Mouse (Mus musculus): ENCODE results near the gene Vmn1r218. TPM values are rescaled to one million over a fixed set of nuclear protein-coding genes. Genes with fewer than 3 reads are reported as not detected.

Gene Vmn1r218
- total and polyA plus RNA-seq, 3 experiments, result not detected

GRCm38 (mm10) chr13:23187875-23188274, 54.9 kb downstream of the Vmn1r218 start, which contains the start of gene Vmn1r220:
Vmn1r220 (minus strand) TSS chr13:23187975.
- dilution Hi-C loops (cut with MboI; ENCODE audit: extremely low pct_ligation_motif_present, extremely low pct_unique_long_range_greater_than_20kb, low sequenced_read_pairs), result no loop called here

More at GRCm38 (mm10) chr13:23187875-23188274, 54.9 kb downstream of the Vmn1r218 start, which contains the start of gene Vmn1r220:
- DNase-seq (ENCODE audit: extremely low read depth), result no peak
- in situ Hi-C loops (cut with MboI; ENCODE audit: low pct_ligation_motif_present, low pct_unique_long_range_greater_than_20kb, low sequenced_read_pairs), result no loop called here
- Histone ChIP-seq H3K4me2 (ENCODE audit: insufficient read depth, low read depth, poor library complexity, severe bottlenecking) (no peak within 1 kb of the TSS), H3K4me1 (ENCODE audit: control insufficient read depth in 1 of 2, insufficient read depth in 2 of 2) (no peaks in the 10 kb centered on the region), H3K36me3 (replicated peaks in 1 of 2; ENCODE audit: control insufficient read depth in 1 of 2, insufficient read depth in 1 of 2, low read length in 1 of 2) (no peaks in the 10 kb centered on the region), H3K9me3 (replicated peaks; ENCODE audit: low read length) (no peaks in the 10 kb centered on the region), H3K4me3 (replicated peaks in 1 of 3; ENCODE audit: low read depth in 2 of 3, low read length in 2 of 3, poor library complexity in 1 of 3) (no peak within 1 kb of the TSS), H3K9ac (ENCODE audit: insufficient read depth, low read depth) (no peak within 1 kb of the TSS), H3K27ac (ENCODE audit: insufficient read depth, low read depth) (no peak within 1 kb of the TSS), H3K79me2 (replicated peaks; ENCODE audit: control insufficient read depth, extremely low read depth, insufficient read depth, poor library complexity, severe bottlenecking) (no peaks in the 10 kb centered on the region), H3K27me3 (replicated peaks) (no peaks in the 10 kb centered on the region)
- TF ChIP-seq GABPA (IDR thresholded peaks at IDR 0.05; ENCODE audit: insufficient replicate concordance, low read depth, low read length) (no peak), MAX (IDR thresholded peaks at IDR 0.05; ENCODE audit: low read length) (no peak), POLR2A (IDR thresholded peaks at IDR 0.05; ENCODE audit: low read depth, low read length) (no peak), NELFE (IDR thresholded peaks at IDR 0.05; ENCODE audit: low read depth, low read length) (no peak), MXI1 (IDR thresholded peaks at IDR 0.05; ENCODE audit: low read depth, low read length) (no peak), MYC (IDR thresholded peaks at IDR 0.05; ENCODE audit: low read depth, low read length) (no peak), CHD1 (IDR thresholded peaks at IDR 0.05; ENCODE audit: low read depth, low read length) (no peak), MAFK (IDR thresholded peaks at IDR 0.05; ENCODE audit: insufficient replicate concordance, low read length) (no peak), ELF1 (IDR thresholded peaks at IDR 0.05; ENCODE audit: low read depth, low read length) (no peak), USF2 (conservative IDR thresholded peaks at IDR 0.05; ENCODE audit: low read depth, low read length) (no peak), CTCF (conservative IDR thresholded peaks at IDR 0.05 in 1 of 2, IDR thresholded peaks at IDR 0.05 in 1 of 2; ENCODE audit: low read depth in 2 of 2, low read length in 2 of 2) (no peak), CHD2 (IDR thresholded peaks at IDR 0.05; ENCODE audit: low read length) (no peak), PAX5 (IDR thresholded peaks at IDR 0.05; ENCODE audit: low read length) (no peak), BHLHE40 (IDR thresholded peaks at IDR 0.05; ENCODE audit: low read depth, low read length) (no peak), MEF2A (IDR thresholded peaks at IDR 0.05; ENCODE audit: borderline replicate concordance, low read depth, low read length) (no peak), ZNF384 (IDR thresholded peaks at IDR 0.05; ENCODE audit: low read depth, low read length) (no peak)

Other genes starting within 250 kb of the Vmn1r218 start
- gene Vmn1r212, start 248.9 kb upstream of the Vmn1r218 start, total RNA-seq (2012; rRNA removed), result not detected in 2 replicates
- not detected in 2 replicates for gene Vmn1r212, start 248.9 kb upstream of the Vmn1r218 start, total RNA-seq (2014; rRNA removed)
- not detected in 2 replicates for gene Vmn1r212, start 248.9 kb upstream of the Vmn1r218 start, polyA plus RNA-seq (2012; ENCODE audit: insufficient read length, low read depth)
- not detected in 2 replicates for gene Vmn1r213, start 125.5 kb upstream of the Vmn1r218 start, total RNA-seq (2012; rRNA removed)
- not detected in 2 replicates for gene Vmn1r213, start 125.5 kb upstream of the Vmn1r218 start, total RNA-seq (2014; rRNA removed)
- gene Vmn1r213, start 125.5 kb upstream of the Vmn1r218 start, polyA plus RNA-seq (2012; ENCODE audit: insufficient read length, low read depth), result not detected in 2 replicates
- gene Vmn1r214, start 102.7 kb upstream of the Vmn1r218 start, total RNA-seq (2012; rRNA removed), result not detected in 2 replicates
- not detected in 2 replicates for gene Vmn1r214, start 102.7 kb upstream of the Vmn1r218 start, total RNA-seq (2014; rRNA removed)
- not detected in 2 replicates for gene Vmn1r214, start 102.7 kb upstream of the Vmn1r218 start, polyA plus RNA-seq (2012; ENCODE audit: insufficient read length, low read depth)
- gene Vmn1r215, start 65.1 kb upstream of the Vmn1r218 start, total RNA-seq (2012; rRNA removed), result not detected in 2 replicates
- not detected in 2 replicates for gene Vmn1r215, start 65.1 kb upstream of the Vmn1r218 start, total RNA-seq (2014; rRNA removed)
- not detected in 2 replicates for gene Vmn1r215, start 65.1 kb upstream of the Vmn1r218 start, polyA plus RNA-seq (2012; ENCODE audit: insufficient read length, low read depth)
- gene Vmn1r217, start 14.9 kb upstream of the Vmn1r218 start, total RNA-seq (2012; rRNA removed), result not detected in 2 replicates
- not detected in 2 replicates for gene Vmn1r217, start 14.9 kb upstream of the Vmn1r218 start, total RNA-seq (2014; rRNA removed)
- not detected in 2 replicates for gene Vmn1r217, start 14.9 kb upstream of the Vmn1r218 start, polyA plus RNA-seq (2012; ENCODE audit: insufficient read length, low read depth)
- gene Vmn1r219, start 26.2 kb downstream of the Vmn1r218 start, total RNA-seq (2012; rRNA removed), result not detected in 2 replicates
- gene Vmn1r219, start 26.2 kb downstream of the Vmn1r218 start, total RNA-seq (2014; rRNA removed), result not detected in 2 replicates
- gene Vmn1r219, start 26.2 kb downstream of the Vmn1r218 start, polyA plus RNA-seq (2012; ENCODE audit: insufficient read length, low read depth), result not detected in 2 replicates
- gene Vmn1r220, start 54.8 kb downstream of the Vmn1r218 start, total RNA-seq (2012; rRNA removed), result not detected in 2 replicates
- gene Vmn1r220, start 54.8 kb downstream of the Vmn1r218 start, total RNA-seq (2014; rRNA removed), result not detected in 2 replicates
- gene Vmn1r220, start 54.8 kb downstream of the Vmn1r218 start, polyA plus RNA-seq (2012; ENCODE audit: insufficient read length, low read depth), result not detected in 2 replicates
- gene Vmn1r221, start 81.0 kb downstream of the Vmn1r218 start, total RNA-seq (2012; rRNA removed), result not detected in 2 replicates
- not detected in 2 replicates for gene Vmn1r221, start 81.0 kb downstream of the Vmn1r218 start, total RNA-seq (2014; rRNA removed)
- gene Vmn1r221, start 81.0 kb downstream of the Vmn1r218 start, polyA plus RNA-seq (2012; ENCODE audit: insufficient read length, low read depth), result not detected in 2 replicates
- gene Vmn1r222, start 102.8 kb downstream of the Vmn1r218 start, total RNA-seq (2012; rRNA removed), result not detected in 2 replicates
- gene Vmn1r222, start 102.8 kb downstream of the Vmn1r218 start, total RNA-seq (2014; rRNA removed), result not detected in 2 replicates
- gene Vmn1r222, start 102.8 kb downstream of the Vmn1r218 start, polyA plus RNA-seq (2012; ENCODE audit: insufficient read length, low read depth), result not detected in 2 replicates
- gene Vmn1r223, start 114.0 kb downstream of the Vmn1r218 start, total RNA-seq (2012; rRNA removed), result not detected in 2 replicates
- gene Vmn1r223, start 114.0 kb downstream of the Vmn1r218 start, total RNA-seq (2014; rRNA removed), result not detected in 2 replicates
- gene Vmn1r223, start 114.0 kb downstream of the Vmn1r218 start, polyA plus RNA-seq (2012; ENCODE audit: insufficient read length, low read depth), result 0.06 TPM in 1 of 2 replicates, not detected in the other
- 10.3 and 12.3 TPM in 2 replicates for gene Zfp322a, start 236.1 kb downstream of the Vmn1r218 start, total RNA-seq (2012; rRNA removed)
- 17.7 and 20.0 TPM in 2 replicates for gene Zfp322a, start 236.1 kb downstream of the Vmn1r218 start, total RNA-seq (2014; rRNA removed)
- 10.3 and 10.5 TPM in 2 replicates for gene Zfp322a, start 236.1 kb downstream of the Vmn1r218 start, polyA plus RNA-seq (2012; ENCODE audit: insufficient read length, low read depth)